Mouse (Mus musculus) neural tube, embryonic 11.5 days (tissue): ENCODE measurements around the gene Klhl1. TPM values are rescaled to one million over a fixed set of nuclear protein-coding genes. Genes with fewer than 3 reads are reported as not detected.
"Not testable (repeated sequence)": the region's sequence is repeated elsewhere in the genome, so short reads cannot be mapped to it uniquely, and the experiment has no call there.

Experiments
- ATAC-seq: fragments of 200-750 bp; cut with Nextera tagmentation; 2 replicates; pipeline ENCODE4 v1.8.0; 2017; ENCODE audit warnings: moderate number of reproducible peaks, mild to moderate bottlenecking, moderate TSS enrichment, moderate library complexity; ENCODE audit not compliant: insufficient read depth, low FRiP score, low TSS enrichment
- DNase-seq: peaks from one replicate; pipeline ENCODE4 v3.0.0-alpha.2; 2015; ENCODE audit warnings: low spot score
- H3K27ac ChIP-seq: fragments of 300-500 bp; sonication (generic); 2 replicates; pipeline ENCODE4 v1.5.1; 2014; ENCODE audit warnings: low read depth, mild to moderate bottlenecking, low read length
- H3K27me3 ChIP-seq: fragments of 300-500 bp; sonication (generic); 2 replicates; pipeline ENCODE4 v1.6.1; 2014; ENCODE audit warnings: mild to moderate bottlenecking, low read length, mixed read lengths; ENCODE audit not compliant: control insufficient read depth, insufficient read depth
- H3K36me3 ChIP-seq: fragments of 300-500 bp; sonication (generic); 2 replicates; pipeline ENCODE4 v1.6.1; 2014; ENCODE audit warnings: mild to moderate bottlenecking, low read length, moderate library complexity, mixed read lengths; ENCODE audit not compliant: control insufficient read depth, insufficient read depth
- H3K4me1 ChIP-seq: fragments of 300-500 bp; sonication (generic); 2 replicates; pipeline ENCODE4 v1.6.1; 2014; ENCODE audit warnings: low read length, mixed read lengths; ENCODE audit not compliant: control insufficient read depth, insufficient read depth
- H3K4me2 ChIP-seq: fragments of 300-500 bp; sonication (generic); 2 replicates; pipeline ENCODE4 v1.6.1; 2014; ENCODE audit warnings: low read depth, mild to moderate bottlenecking, moderate library complexity
- H3K4me3 ChIP-seq: fragments of 300-500 bp; sonication (generic); 2 replicates; pipeline ENCODE4 v1.5.1; 2014; ENCODE audit warnings: low read depth, low read length
- H3K9ac ChIP-seq: fragments of 300-500 bp; sonication (generic); 2 replicates; pipeline ENCODE4 v1.6.1; 2014; ENCODE audit warnings: mild to moderate bottlenecking, low read length
- H3K9me3 ChIP-seq: fragments of 300-500 bp; sonication (generic); 2 replicates; pipeline ENCODE4 v1.6.1; 2016; ENCODE audit warnings: low read length; ENCODE audit not compliant: control insufficient read depth
- WGBS: fragments of 180-500 bp; shearing (Covaris S2); extraction: QIAGEN DNeasy Blood & Tissue Kit; methylation state at CpG from one replicate; pipeline ENCODE4 v1.1.7; 2014; 5-methylcytosine and 5-hydroxymethylcytosine counted together
- polyA plus RNA-seq: library from polyadenylated mRNA; unstranded; fragments of >200 nt; fragmentation: Nextera tagmentation; extraction: Ambion mirVana; gene quantifications from 2 replicates; pipeline ENCODE4 v1.2.1, GENCODE M21; 2014

Klhl1 gene
- polyA plus RNA-seq, 1 experiment from 2014 or later: 0.64 TPM

- H3K4me3 ChIP-seq: no peak overlapping the region
- H3K36me3 ChIP-seq: no peaks in the 10 kb centered on the region
- H3K9me3 ChIP-seq: no peaks in the 10 kb centered on the region
- no peak overlapping the region for H3K9ac ChIP-seq
- no peak overlapping the region for H3K27ac ChIP-seq
- DNase-seq (no peak), ATAC-seq (no peak)
- no peaks in the 10 kb centered on the region for H3K27me3 ChIP-seq
- H3K4me1 ChIP-seq: no peaks in the 10 kb centered on the region
- no peak overlapping the region for H3K4me2 ChIP-seq
Measured at GRCm38 (mm10) chr14:96392032-96392737, 126.7 kb downstream of the Klhl1 start.

DNA sequence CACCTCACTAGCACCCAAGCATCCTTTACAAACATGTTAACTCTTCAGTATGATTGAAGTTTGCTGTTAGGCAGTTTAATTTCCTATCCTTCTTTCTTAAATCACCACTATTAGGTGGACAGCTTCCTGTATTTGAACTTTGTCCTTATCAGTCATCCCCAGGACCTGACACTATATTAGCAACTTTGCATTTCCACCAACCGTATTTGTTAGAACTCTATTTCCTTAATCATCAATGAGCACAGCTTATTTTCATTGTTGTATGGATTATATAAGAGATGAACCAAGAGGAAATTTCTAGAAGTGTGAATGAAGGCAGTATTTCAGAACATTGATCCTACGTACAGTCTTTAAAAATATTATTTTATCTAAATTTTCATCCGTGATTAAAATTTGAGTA lies 156.2 kb downstream of the Klhl1 start:
- H3K9ac ChIP-seq: no peak overlapping the region
- no peaks in the 10 kb centered on the region for H3K4me1 ChIP-seq
- no peak overlapping the region for H3K27ac ChIP-seq
- H3K36me3 ChIP-seq: no peaks in the 10 kb centered on the region
- WGBS: 89% methylated on average over 3 of the region's 3 CpGs
- H3K4me3 ChIP-seq: no peak overlapping the region
- H3K4me2 ChIP-seq: no peak overlapping the region
- ATAC-seq (no peak), DNase-seq (no peak)
- no peaks in the 10 kb centered on the region for H3K9me3 ChIP-seq
- H3K27me3 ChIP-seq: no peaks in the 10 kb centered on the region

GRCm38 (mm10) chr14:96348220-96348619 lies 170.7 kb downstream of the Klhl1 start:
- no peaks in the 10 kb centered on the region for H3K4me1 ChIP-seq
- WGBS: 92% methylated on average over 1 of the region's 1 CpGs
- H3K36me3 ChIP-seq: no peaks in the 10 kb centered on the region
- no peaks in the 10 kb centered on the region for H3K9me3 ChIP-seq
- no peak overlapping the region for H3K4me3 ChIP-seq
- ATAC-seq (no peak), DNase-seq (no peak)
- H3K4me2 ChIP-seq: no peak overlapping the region
- H3K27ac ChIP-seq: no peak overlapping the region
- H3K9ac ChIP-seq: no peak overlapping the region
- no peaks in the 10 kb centered on the region for H3K27me3 ChIP-seq

DNA sequence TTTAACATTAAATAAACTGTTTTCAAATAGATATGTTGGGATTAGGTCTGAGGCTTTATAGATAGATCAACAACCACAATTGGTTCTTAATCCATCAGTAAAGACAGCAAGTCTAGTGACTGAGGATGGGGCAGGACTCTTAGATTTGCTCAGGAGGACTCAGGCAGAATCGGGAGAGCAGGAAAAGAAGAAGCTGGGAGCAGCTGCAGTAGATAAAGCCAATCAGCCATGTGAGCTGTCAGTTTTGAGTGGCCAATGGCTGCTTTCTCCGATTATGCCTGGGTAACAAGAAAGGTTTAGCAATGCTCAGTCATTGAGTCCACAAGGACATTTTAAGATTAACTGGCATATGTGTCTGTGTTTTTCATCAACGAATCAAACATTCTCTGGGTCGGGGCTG lies 187.8 kb downstream of the Klhl1 start:
- Histone ChIP-seq H3K36me3 (no peaks in the 10 kb centered on the region), H3K27ac (no peak overlapping the region), H3K9me3 (no peaks in the 10 kb centered on the region), H3K4me3 (no peak overlapping the region), H3K27me3 (no peaks in the 10 kb centered on the region), H3K9ac (no peak overlapping the region), H3K4me1 (no peaks in the 10 kb centered on the region), H3K4me2 (no peak overlapping the region)
- DNase-seq (no peak), ATAC-seq (no peak)
- WGBS: 66% methylated on average over 4 of the region's 4 CpGs

DNA sequence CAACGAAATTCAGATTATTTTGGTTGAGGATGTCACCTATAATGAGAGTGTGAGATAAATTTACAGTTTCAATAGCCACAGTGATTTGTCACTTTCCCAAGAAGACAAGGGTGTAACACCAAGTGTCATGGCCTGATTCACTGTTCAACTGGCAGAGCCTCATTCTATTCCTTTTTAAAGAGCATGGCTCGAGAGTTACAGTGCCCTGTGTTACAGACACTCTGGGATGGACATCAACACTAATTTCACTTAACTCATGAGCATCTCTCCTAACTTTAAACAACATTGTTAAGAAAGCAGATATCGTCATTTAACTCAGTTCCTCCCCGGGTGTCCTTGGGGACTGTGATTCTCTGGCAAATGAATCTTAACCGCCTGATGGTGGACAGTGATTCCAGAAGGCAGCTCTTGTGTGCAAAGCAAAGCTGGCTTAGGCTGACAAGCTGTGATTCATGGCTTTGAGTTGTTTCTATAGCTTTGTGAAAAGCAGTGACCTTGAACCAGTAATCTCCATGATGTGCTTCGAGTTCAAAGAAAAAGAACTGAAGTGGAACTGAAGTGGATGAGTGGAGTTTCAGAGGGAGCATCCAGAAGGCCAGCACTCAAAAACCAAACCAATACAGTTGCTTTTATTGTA lies 301.0 kb downstream of the Klhl1 start:
- Histone ChIP-seq H3K27me3 (no peaks in the 10 kb centered on the region), H3K36me3 (no peaks in the 10 kb centered on the region), H3K4me3 (no peak overlapping the region), H3K9ac (no peak overlapping the region), H3K4me2 (no peak overlapping the region), H3K4me1 (no peaks in the 10 kb centered on the region), H3K9me3 (no peaks in the 10 kb centered on the region), H3K27ac (no peak overlapping the region)
- WGBS: 41% methylated on average over 6 of the region's 6 CpGs
- ATAC-seq (peak; percentile 60), DNase-seq (peak; percentile 21)

DNA sequence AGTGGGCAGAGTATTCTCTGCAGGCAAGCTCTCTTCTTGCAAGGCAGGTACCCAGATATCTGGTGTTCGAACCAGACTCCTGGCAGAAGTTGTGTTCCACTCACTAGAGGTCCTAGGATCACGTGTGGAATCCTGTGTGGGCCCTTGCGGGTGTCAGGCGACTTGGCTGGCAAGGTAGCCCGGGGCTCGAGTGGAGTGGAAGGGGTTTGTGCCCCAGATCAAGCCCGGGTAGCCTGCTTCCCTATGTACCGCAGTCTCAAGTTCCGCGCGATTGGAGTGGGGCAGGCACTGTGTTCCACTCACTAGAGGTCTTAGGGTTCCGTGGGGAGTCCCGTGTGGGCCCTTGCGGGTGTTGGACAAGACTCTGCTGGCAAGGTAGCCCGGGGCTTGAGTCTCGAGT lies 324.1 kb downstream of the Klhl1 start:
- not testable (repeated sequence) for H3K4me2 ChIP-seq, H3K4me1 ChIP-seq
- 94% methylated on average over 14 of the region's 16 CpGs for WGBS

DNA sequence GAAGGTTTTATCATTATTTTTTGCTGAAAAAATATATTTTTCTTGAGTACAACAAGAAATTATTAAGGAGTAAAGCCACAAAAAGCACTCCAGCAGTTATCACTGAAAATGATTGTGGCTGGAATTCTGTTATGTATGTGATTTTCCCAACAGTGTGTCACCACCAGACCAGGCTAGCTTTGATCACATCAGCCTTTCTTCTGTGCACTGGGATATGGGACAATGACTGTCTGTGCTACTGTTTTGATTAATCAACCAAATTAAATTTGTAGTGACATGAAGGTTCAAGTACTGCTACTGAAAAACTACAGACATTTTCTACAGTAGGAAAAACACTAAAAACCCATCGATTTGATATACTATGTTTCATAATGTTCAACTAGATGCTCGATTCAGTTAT lies 344.4 kb downstream of the Klhl1 start:
- H3K36me3 ChIP-seq: no peaks in the 10 kb centered on the region

More for the DNA sequence above, 324.1 kb downstream of the Klhl1 start:
- H3K9me3 ChIP-seq, ATAC-seq, H3K9ac ChIP-seq, H3K27me3 ChIP-seq, H3K27ac ChIP-seq, H3K4me3 ChIP-seq, H3K36me3 ChIP-seq, DNase-seq: not testable (repeated sequence)

GRCm38 (mm10) chr14:96143137-96143536 lies 375.8 kb downstream of the Klhl1 start:
- Histone ChIP-seq H3K9ac (no peak overlapping the region), H3K27ac (no peak overlapping the region), H3K36me3 (no peaks in the 10 kb centered on the region), H3K4me2 (no peak overlapping the region), H3K4me1 (no peaks in the 10 kb centered on the region), H3K9me3 (no peaks in the 10 kb centered on the region), H3K4me3 (no peak overlapping the region), H3K27me3 (no peaks in the 10 kb centered on the region)
- no peak for ATAC-seq
- no peak for DNase-seq
- 86% methylated on average over 9 of the region's 9 CpGs for WGBS

More for the DNA sequence above, 344.4 kb downstream of the Klhl1 start:
- DNase-seq (no peak), ATAC-seq (no peak)
- Histone ChIP-seq H3K27ac (no peak overlapping the region), H3K9me3 (no peaks in the 10 kb centered on the region), H3K4me3 (no peak overlapping the region), H3K9ac (no peak overlapping the region), H3K4me2 (no peak overlapping the region), H3K27me3 (no peaks in the 10 kb centered on the region), H3K4me1 (no peaks in the 10 kb centered on the region)
- 84% methylated on average over 2 of the region's 2 CpGs for WGBS

DNA sequence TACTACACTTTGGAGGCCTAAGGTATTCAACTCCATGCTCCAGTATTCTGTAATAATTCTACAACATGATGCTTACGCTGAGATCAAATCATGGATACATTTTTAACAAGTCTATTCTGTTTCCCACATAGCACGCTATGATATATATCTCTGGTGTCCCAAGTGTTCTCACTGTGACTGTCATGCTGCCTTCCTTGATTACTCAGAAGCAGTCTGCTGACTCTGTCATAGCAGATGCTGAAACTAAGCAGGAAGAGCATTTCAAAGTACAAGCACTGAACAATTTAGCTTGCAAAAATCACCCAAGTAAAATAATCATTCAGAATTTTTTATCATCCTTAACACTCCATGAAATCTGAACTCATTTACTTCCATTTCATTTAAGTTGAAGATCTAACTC lies 378.7 kb downstream of the Klhl1 start:
- H3K4me1 ChIP-seq: no peaks in the 10 kb centered on the region
- 92% methylated on average over 2 of the region's 2 CpGs for WGBS
- no peak overlapping the region for H3K27ac ChIP-seq
- H3K27me3 ChIP-seq: no peaks in the 10 kb centered on the region
- no peak overlapping the region for H3K4me2 ChIP-seq
- no peak overlapping the region for H3K9ac ChIP-seq
- ATAC-seq (no peak), DNase-seq (no peak)
- no peaks in the 10 kb centered on the region for H3K36me3 ChIP-seq
- H3K9me3 ChIP-seq: no peaks in the 10 kb centered on the region
- no peak overlapping the region for H3K4me3 ChIP-seq
